9 mouse cellular contexts compared by ENCODE assay signal in the genomic region with DNA sequence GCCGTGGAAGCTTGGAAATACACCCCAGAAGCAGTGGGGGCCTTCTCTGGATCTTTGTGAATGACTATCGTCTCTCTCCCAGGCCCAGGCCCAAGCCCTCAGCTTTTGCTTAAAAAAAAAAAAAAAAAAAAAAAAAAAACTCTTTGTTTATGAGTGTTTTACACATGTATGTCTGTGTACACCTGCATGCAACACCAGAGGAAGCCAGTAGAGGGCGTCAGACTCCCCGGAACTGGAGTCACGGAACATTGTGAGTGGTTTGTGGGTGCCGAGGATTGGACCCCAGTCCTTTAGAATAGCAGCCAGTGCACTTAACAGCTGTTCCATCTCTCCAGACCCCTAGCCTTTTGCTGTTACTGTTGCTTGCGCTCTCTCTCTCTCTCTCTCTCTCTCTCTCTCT. TPM values are rescaled to one million over a fixed set of nuclear protein-coding genes. Genes with fewer than 3 reads are reported as not detected.
DNase-seq lines count a peak whose midpoint lies in the region; ATAC-seq and TF ChIP-seq lines count a peak whose summit lies in the region.
"Had no signal": no experiment of that assay in that cellular context is flagged by ENCODE, and none has a peak within 500 bp of the region (broad histone marks: within the 10 kb centered on the region; RNA-seq: fewer than 3 reads in every experiment).

No protein-coding gene starts in this region.

- intact Hi-C loops in gastrocnemius, adult 2 months (cut with DNase I): loop anchor here (2.0 kb wide), 1 partner anchor 141 kb away; no protein-coding TSS in a partner anchor
- intact Hi-C loops in gastrocnemius, postnatal 14 days (cut with DNase I; ENCODE audit: low total_unique reads): no loop called here

- H3K4me3 ChIP-seq in gastrocnemius, adult 2 months: peak overlapping the region; percentile 58
- H3K4me3 ChIP-seq in E14TG2a.4 (replicated peaks; ENCODE audit: low read length): peak overlapping the region; percentile 68
- H3K4me3 ChIP-seq in forebrain, embryonic 12.5 days (replicated peaks): peak overlapping the region; percentile 20
- H3K4me3 ChIP-seq in liver, embryonic 14.5 days (ENCODE audit: insufficient read depth in 1 of 2, low read depth in 2 of 2, low read length in 2 of 2): 0 out of 4 replicates have a peak overlapping the region, but pooled peaks of 1 of the 2 experiments have one; percentile 37
- H3K4me3 ChIP-seq: myocyte had no signal

- no peak for ATAC-seq in forebrain, embryonic 12.5 days (ENCODE audit: low FRiP score)
- ATAC-seq in liver, embryonic 14.5 days (ENCODE audit: insufficient read depth): no peak
- ATAC-seq in erythroid progenitor cell, adult 5-6 weeks (replicated peaks; ENCODE audit: low FRiP score, poor library complexity, severe bottlenecking): no peak
- ATAC-seq in activated CD4-positive, CD25-positive, alpha-beta regulatory T cell, adult 4 months: no peak

- peak overlapping the region; percentile 36 for H3K4me2 ChIP-seq in forebrain, embryonic 12.5 days
- peak overlapping the region; percentile 42 for H3K4me2 ChIP-seq in liver, embryonic 14.5 days (ENCODE audit: low read depth)

- no peak for TF ChIP-seq EP300 in liver, embryonic 14.5 days (IDR thresholded peaks at IDR 0.05; ENCODE audit: low read depth)

- DNase-seq in gastrocnemius, adult 2 months: peak; percentile 46
- no peak for DNase-seq in gastrocnemius, postnatal 14 days
- DNase-seq in liver, embryonic 14.5 days (ENCODE audit: low read depth in 3 of 3, low spot score in 3 of 3): peak in 1 of 3 experiments; percentile 59
- no peak for DNase-seq in frontal cortex, postnatal 10 days (ENCODE audit: low spot score in 2 of 2)

- H3K4me1 ChIP-seq in E14TG2a.4 (replicated peaks; ENCODE audit: low read depth, low read length): peaks cover 26% of the 10 kb centered on the region
- no peaks in the 10 kb centered on the region for H3K4me1 ChIP-seq in forebrain, embryonic 12.5 days
- peaks cover 55 to 76% of the 10 kb centered on the region in 2 experiments for H3K4me1 ChIP-seq in liver, embryonic 14.5 days (replicated peaks; ENCODE audit: control insufficient read depth in 2 of 2, insufficient read depth in 2 of 2, low read length in 1 of 2)

- H3K36me3 ChIP-seq in E14TG2a.4 (ENCODE audit: insufficient read depth, low read length): no peaks in the 10 kb centered on the region
- H3K36me3 ChIP-seq in forebrain, embryonic 12.5 days (replicated peaks): no peaks in the 10 kb centered on the region
- no peaks in the 10 kb centered on the region for H3K36me3 ChIP-seq in liver, embryonic 14.5 days (replicated peaks; ENCODE audit: control insufficient read depth, insufficient read depth, low read depth)

- peaks cover 37% of the 10 kb centered on the region for H3K27me3 ChIP-seq in E14TG2a.4 (ENCODE audit: insufficient read depth, low read length)
- no peaks in the 10 kb centered on the region for H3K27me3 ChIP-seq in forebrain, embryonic 12.5 days
- H3K27me3 ChIP-seq in liver, embryonic 14.5 days (ENCODE audit: control insufficient read depth, insufficient read depth, low read length): no peaks in the 10 kb centered on the region

- no peak overlapping the region for H3K9ac ChIP-seq in forebrain, embryonic 12.5 days
- H3K9ac ChIP-seq in liver, embryonic 14.5 days (replicated peaks): peak overlapping the region; percentile 25

- 55% methylated on average over 7 of the region's 7 CpGs for WGBS in forebrain, embryonic 12.5 days
- 54% methylated on average over 7 of the region's 7 CpGs for whole genome bisulfite sequencing in liver, embryonic 14.5 days (ENCODE audit: insufficient replicate concordance)

- TF ChIP-seq CTCF in gastrocnemius, adult 2 months (IDR thresholded peaks at IDR 0.05): peak; percentile 60
- TF ChIP-seq CTCF in E14TG2a.4 (conservative IDR thresholded peaks at IDR 0.05; ENCODE audit: low read length): peak; percentile 95
- TF ChIP-seq CTCF in liver, embryonic 14.5 days (IDR thresholded peaks at IDR 0.05; ENCODE audit: low read depth): peak; percentile 83

- no peak overlapping the region for H3K27ac ChIP-seq in gastrocnemius, adult 2 months
- H3K27ac ChIP-seq in forebrain, embryonic 12.5 days: no peak overlapping the region
- H3K27ac ChIP-seq in liver, embryonic 14.5 days: peak overlapping the region; percentile 99

- H3K9me3 ChIP-seq in E14TG2a.4 (ENCODE audit: low read length): no peaks in the 10 kb centered on the region
- no peaks in the 10 kb centered on the region for H3K9me3 ChIP-seq in forebrain, embryonic 12.5 days
- H3K9me3 ChIP-seq in liver, embryonic 14.5 days (ENCODE audit: control insufficient read depth, low read length): no peaks in the 10 kb centered on the region

RNA-seq across cellular contexts. Expression of a gene that starts 49.8 kb away (rescaled TPM):
- total RNA-seq in gastrocnemius, adult 2 months (2021): 100 to 1,000 TPM in 1 of 2 experiments, 10 to 100 TPM in 1; 56.2 to 120 TPM
- total RNA-seq in gastrocnemius, postnatal 14 days (2021): 10 to 100 TPM; 45.8 to 49.0 TPM
- polyA plus RNA-seq in forebrain, embryonic 12.5 days (2016; fragmentation: Nextera tagmentation; extraction: Ambion mirVana): 36.6 and 37.2 TPM in 2 replicates
- polyA plus RNA-seq in liver, embryonic 14.5 days (2012; rRNA removed): 10.7 and 12.3 TPM in 2 replicates
- 13.0 and 15.5 TPM in 2 replicates for polyA plus RNA-seq in liver, embryonic 14.5 days (2014; fragmentation: Nextera tagmentation; extraction: Ambion mirVana)
- 274 and 280 TPM in 2 replicates for total RNA-seq in erythroid progenitor cell, adult 5-6 weeks (2015; ENCODE audit: low replicate concordance)
- total RNA-seq in erythroid progenitor cell, adult 5-6 weeks (2017; ENCODE audit: low replicate concordance): 160 and 174 TPM in 2 replicates
- polyA plus RNA-seq in activated CD4-positive, CD25-positive, alpha-beta regulatory T cell, adult 4 months (2017; shearing (Covaris generic)): 10 to 100 TPM; 21.7 to 22.4 TPM

RNA-seq across cellular contexts. Expression of a gene that starts 50.5 kb away (rescaled TPM):
- total RNA-seq in gastrocnemius, adult 2 months (2021): under 1 TPM; 0.64 to 0.79 TPM
- total RNA-seq in gastrocnemius, postnatal 14 days (2021): 1 to 10 TPM in 1 of 2 experiments, under 1 TPM in 1; 0.75 to 1.4 TPM
- polyA plus RNA-seq in forebrain, embryonic 12.5 days (2016; fragmentation: Nextera tagmentation; extraction: Ambion mirVana): 1.5 and 1.8 TPM in 2 replicates
- polyA plus RNA-seq in liver, embryonic 14.5 days (2012; rRNA removed): 4.5 and 5.1 TPM in 2 replicates
- 6.3 and 8.4 TPM in 2 replicates for polyA plus RNA-seq in liver, embryonic 14.5 days (2014; fragmentation: Nextera tagmentation; extraction: Ambion mirVana)
- total RNA-seq in erythroid progenitor cell, adult 5-6 weeks (2015; ENCODE audit: low replicate concordance): 18.7 and 18.9 TPM in 2 replicates
- 18.6 and 48.0 TPM in 2 replicates for total RNA-seq in erythroid progenitor cell, adult 5-6 weeks (2017; ENCODE audit: low replicate concordance)
- under 1 TPM; 0.12 to 0.13 TPM for polyA plus RNA-seq in activated CD4-positive, CD25-positive, alpha-beta regulatory T cell, adult 4 months (2017; shearing (Covaris generic))
- polyA plus RNA-seq: myocyte had no signal

Comparison
In these comparisons a context has a peak if more than half of its experiments do, and no peak if none do; other contexts are left out.
1. RNA of a gene that starts 50.5 kb away (total RNA-seq): 18.6 to 48.0 TPM in erythroid progenitor cell, adult 5-6 weeks; 0.75 to 1.4 TPM in gastrocnemius, postnatal 14 days and 0.64 to 0.79 TPM in gastrocnemius, adult 2 months; every median in the first group is over 4 times any median in the second.
2. Peak in every context shown above with its lines, with median percentiles within 50 percentile points of each other: CTCF ChIP-seq.